Mouse (Mus musculus): ENCODE data around the gene Mgat3.
A peak's percentile ranks its signal among the peaks of the same experiment; 100 is the strongest.

The Mgat3 gene

DNA sequence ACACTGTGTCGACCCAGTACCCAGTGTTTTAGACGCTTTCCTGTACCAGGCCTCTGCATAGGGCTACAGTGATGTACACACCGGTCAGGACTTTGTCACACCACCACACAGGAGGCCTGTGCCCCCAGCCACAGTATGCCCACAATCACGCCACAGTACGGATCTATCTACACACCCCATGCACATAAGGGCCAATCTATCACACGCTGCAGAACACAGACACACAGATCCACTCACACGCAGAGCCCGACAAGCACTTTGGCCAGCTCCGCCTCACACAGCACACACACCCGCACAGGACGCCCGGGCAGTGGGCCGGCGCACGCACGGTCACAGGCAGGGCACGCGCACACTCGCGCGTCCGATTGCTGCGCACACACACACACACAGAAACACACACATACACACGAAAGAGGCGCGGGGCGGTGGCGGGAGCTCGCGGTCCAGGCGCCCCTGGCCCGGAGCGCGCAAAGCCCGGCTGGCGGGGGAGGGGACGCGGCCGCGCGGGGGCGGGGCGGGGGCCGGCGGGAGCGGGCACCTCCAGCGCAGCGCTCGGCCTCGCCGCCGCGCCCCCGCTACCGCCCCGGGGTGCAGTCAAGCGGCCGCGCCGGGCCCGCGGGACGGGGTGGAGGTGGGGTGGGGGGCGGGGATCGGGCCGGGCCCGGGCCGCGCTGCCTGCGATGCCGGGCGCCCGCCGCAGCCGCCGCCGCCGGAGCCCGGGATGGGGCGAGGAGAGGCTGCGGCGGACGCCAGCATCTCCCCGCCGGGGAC, at the start of gene Mgat3:
Mgat3 (plus strand) TSS at position 721 of the 771 bp plus-strand sequence.
- peak; percentile 44 to 66 for DNase-seq

DNA sequence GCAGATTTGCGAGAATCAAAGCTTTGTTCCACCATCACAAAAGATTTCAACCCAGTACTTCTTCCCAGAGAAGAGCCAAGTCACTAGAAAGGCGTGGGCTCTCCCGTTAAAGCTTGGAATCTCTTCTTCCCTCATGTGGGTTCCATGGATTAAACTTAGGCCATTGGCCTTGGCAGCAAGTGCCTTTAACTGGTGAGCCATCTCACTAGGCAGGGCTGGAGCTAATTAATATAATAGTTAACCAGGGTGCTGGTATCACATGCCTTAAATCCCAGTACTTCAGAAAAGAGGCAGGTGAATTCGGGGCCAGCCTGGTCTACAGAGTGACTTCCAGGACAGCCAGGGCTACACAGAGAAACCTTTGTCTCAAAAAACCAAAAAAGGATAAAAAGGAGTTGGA, 48.9 kb upstream of the Mgat3 start:
- DNase-seq, result no peak

DNA sequence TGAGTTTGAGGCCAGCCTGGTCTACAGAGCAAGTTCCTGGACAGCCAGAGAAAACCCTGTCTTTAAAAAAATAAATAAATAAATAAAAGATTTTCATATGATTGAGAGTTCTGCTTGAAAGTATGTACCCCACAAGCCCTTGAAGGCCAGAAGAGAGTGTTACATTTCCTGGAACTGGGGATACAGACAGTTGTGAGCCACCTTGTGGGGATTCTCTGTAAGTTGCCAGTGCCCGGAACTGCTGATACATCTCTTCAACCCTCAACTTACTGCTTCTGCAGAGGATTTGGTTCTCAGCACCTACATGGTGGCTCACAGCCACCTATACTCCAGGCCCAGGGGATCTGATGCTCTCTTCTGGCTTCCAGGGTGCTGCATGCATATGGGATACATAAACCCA, 46.3 kb upstream of the Mgat3 start:
- no peak for DNase-seq

DNA sequence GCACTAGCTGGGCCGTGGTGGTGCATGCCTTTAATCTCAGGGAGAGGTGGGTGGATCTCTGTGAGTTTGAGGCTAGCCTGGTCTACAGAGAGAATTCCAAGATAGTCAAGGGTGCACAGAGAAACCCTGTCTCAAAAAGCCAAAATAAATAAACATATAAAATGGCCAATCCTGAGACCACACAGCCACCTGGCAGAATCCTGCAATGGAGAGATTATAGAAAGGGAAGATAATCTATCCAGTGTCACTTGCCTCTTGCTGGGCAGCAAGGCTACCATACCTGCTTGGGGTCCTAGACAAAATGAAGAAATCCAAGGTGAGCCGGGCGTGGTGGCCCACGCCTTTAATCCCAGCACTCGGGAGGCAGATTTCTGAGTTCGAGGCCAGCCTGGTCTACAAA, 43.5 kb upstream of the Mgat3 start:
- DNase-seq, result no peak

DNA sequence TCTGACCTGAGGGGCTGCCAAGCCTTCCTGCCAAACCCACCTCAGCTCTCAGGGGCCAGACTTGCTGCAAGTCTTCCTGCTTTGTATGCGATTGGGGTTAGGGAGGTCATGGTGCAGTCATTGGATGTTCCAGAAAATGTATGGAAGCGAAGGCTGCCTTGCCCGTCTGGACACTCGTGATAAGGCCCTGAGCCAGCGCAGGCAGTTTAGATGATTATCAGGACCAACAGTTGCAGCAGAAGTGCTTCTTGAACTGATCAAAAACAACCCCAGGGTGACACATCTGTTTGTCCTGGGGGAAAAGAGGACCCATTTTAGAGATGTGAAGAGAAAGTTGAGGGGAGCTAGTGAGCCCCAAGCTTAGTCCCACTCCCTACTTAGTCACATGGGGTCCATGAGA, 42.8 kb upstream of the Mgat3 start:
- no peak for DNase-seq

DNA sequence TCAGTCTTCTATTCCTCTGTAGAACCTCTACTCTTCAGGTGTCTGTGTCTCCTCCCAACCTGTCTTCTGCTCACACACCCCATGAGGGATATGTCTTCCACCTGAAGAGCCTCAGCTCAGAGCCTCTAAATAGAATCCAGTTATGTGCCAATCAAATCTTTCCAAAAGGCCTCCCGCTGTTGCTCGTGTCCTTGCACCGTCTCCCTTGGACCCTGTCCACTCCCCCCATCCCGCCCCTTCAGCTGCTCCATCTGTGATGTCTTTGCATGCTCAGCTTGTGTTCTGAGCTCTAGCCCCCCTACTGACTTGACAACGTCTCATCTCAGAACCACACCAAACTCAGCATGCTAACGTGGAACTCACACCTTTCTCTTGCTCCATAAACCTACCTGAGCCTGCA, 42.1 kb upstream of the Mgat3 start:
- DNase-seq, result no peak

DNA sequence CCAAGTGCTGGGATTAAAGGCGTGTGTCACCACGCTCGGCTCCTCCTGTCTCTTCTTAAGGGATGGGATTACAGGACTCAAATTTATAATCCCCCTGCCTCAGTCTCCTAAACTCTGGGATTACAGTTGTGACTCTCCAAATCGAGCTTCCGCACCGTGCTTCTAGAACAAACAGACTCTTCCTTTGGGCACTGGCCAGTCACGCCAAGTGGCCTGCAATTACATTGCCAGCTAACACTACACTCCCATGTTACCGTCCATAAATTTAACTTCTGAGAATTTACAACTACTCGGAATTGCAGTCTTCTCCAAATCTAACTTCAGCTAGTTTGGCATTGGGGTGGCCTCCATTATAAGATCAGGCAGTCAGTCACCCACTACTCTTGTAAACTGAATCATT, 41.1 kb upstream of the Mgat3 start:
- no peak for DNase-seq

DNA sequence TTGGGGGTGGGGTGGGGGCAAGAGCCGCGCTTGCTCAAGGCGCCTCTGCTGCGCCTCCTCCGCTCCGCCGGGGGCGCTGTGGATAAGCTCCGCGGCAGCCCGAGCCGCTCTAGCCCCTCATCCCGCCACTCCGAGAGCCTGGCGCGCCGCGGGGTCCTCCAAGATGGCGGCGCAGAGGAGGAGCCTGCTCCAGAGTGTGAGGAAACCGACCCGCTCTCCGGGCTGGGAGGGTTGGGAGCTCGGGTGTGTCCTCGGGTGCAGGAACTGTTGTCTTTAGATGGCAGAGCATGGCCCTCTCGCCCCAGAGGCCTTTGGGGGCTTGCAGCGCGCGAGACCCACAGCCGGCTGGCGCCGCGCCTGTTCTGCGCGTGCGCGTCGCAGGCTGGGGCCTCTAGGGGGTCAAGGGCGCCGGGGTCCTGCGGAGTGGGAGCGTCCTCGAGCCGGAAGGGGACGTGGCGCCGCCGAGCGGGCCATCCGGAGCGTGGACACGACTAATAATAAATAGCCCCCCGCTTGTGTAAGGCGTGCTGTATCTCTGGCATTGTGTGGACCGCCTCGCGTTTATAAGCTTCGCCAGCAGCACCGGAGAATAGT, 40.4 kb upstream of the Mgat3 start, which contains the start of gene Tab1:
Tab1 (plus strand) TSS at position 135 of the 594 bp plus-strand sequence.
- DNase-seq, result peak; percentile 94 to 96

DNA sequence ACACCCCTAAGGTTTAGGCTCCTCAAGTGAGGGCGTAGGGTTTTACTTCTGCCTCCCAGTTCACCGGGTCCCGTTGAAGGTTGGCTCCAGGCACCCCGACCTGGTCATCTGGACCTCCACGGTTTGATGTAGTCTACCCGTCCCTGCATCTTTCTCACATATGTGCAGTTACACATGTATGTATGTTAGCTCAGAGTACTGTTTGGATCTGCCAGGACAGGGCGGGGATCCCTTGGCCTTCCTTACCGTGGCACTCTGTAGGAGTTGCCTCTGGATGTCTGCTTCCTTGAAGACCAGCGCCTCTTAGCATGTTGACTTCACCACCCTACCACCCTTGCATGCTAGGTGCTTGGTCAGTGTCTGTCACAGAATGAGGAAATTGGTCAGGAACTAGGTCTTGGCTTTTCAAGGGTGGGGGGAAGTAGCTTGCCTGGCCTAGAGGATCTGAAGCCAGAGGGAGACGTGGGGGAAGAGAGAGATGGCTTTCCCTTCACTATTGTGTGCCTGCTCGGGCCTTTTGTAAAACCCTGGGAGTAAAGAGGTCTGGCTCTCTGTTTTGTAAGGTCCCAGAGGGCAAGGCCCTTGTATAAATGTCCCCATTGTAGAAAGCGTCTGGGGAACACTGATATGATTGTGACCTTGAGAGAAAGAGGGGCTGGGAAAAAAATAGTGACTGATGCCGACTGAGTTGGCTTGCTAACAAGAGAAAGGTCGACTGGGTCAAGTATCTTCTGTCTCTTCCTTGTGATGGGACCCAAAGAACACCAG, 39.7 kb upstream of the Mgat3 start:
- peak in 1 of 2 experiments; percentile 47 for DNase-seq

DNA sequence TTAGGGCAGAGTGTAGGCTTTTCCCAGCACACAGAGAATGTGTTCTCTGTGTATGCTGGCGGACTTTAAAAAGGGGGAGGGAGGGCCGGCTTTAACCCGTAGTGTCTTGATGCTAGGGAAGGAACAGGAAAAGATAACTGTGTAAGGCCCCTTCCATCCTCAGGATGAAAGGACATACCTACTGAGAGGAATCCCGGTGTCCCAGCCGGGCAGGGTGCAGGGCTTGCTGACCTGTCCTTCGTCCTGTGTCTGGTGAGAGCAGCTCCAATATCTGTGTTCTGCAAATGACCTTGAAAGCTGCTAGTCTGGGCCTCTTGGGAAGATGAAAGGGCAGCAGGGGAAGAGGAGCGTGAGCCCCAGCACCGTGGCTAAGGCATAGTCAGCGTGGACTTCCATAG, 39.1 kb upstream of the Mgat3 start:
- DNase-seq, result no peak

DNA sequence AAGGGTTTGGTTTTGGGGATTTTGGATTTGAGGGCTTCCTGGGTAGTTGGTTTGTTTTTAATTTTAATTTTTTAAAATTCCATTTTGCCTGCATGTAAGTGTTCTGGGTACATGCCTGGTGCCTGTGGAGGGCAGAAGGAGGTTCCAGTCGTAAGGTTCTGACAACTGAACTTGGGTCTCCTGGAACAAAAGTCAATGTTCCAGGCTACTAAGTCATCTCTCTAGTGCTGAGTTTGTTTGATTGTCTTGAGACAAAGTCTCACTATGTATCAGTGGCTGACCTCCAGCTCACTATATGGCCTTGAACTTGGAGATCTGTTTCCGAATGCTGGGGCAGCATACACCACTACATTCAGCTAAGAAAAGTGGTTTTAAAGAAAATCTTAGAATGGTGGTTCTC, 38.0 kb upstream of the Mgat3 start:
- no peak for DNase-seq

DNA sequence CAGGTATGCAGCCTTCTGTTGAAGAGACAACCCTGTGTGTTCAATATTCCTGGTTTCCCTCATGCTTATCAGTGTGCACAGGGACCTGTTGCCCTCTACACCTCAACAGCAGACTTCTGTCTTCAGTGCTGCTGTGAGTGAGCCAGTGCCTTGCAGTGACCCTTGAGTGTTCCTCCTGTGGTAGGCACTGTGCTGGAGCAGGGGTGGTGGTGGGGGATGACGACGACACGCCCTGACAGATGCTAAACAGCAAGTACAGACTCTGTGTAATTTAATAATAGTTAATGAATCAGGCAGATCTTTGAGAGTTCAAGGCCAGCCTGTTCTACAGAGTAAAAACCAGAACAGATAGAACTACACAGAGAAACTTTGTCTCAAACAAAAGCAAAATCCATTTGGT, 36.9 kb upstream of the Mgat3 start:
- no peak for DNase-seq

DNA sequence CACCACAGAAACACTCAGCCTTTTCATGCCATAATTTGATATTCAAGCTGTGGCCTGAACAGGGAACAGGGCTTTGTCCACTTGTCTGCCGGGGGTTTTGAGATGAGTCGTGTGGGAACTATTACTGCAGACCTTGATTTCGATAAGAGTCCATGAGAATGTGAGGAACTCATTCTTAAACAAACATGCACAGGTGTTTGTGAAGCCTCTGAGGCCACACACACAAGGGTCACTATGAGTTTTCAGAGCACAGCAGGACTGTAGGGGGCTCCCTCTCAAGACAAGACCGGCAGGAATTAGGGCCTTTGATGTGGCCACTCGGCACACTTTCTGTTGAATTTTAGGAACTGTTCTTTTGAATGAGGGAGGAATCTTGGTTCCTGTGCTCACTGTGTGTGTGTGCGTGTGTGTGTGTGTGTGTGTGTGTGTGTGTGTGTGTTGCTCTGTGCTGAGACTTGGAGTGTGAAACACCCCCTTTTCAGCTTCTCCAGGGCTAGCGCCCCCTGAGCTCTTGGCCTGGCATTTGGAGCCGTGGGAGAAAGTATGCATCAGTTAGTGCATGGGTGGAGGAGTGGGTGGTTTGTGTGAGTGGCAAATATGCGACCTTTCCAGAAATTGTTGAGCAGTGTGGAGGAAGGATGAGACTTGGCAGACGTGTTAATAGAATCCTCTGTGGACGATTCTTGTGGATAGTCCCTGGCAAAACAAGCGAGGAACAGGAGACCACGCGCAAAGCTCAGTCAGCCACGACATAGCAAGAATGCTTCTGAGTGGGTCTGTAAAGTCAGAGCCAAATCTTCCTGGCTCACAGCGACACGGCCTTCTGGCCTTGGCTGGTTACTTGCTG, 35.4 kb upstream of the Mgat3 start:
- DNase-seq, result peak in 1 of 2 experiments; percentile 23

DNA sequence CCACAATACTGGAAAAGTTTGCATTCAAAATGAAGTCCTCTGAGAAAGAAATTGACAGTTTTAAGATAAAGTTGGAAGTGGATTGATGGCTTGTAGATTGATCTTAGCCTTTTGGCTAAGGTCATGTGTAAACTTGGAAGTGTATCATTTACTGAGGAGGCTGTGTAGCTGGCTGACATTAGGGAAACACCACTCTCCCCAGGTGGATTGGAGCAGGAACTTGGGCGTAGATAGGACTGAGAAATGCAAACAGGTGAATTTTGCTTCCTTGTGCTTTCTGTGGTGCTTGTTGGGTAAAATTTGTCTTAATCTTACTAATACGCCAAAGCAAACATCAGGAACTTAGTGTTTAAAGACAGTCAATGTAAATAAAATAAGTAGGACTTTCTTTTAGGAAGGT, 33.2 kb upstream of the Mgat3 start:
- no peak for DNase-seq

DNA sequence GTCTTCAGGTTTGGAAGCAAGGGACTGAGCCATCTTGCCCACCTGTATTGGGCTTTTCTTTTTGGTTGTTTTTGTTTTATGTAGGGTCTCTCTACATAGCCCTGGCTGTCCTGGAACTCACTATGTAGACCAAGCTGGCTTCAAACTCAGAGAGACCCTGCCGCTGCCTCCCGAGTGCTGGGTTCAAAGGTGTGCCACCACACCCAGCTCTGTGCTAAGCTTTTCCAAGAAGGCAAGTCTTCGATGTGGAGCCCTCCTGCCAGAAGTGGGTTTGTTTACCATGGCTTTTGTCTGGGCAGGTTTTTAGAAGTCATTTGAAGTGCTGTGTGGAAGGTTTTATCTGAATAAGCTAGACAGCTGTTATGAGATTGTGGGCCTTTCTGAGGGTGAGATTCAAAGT, 32.6 kb upstream of the Mgat3 start:
- no peak for DNase-seq

DNA sequence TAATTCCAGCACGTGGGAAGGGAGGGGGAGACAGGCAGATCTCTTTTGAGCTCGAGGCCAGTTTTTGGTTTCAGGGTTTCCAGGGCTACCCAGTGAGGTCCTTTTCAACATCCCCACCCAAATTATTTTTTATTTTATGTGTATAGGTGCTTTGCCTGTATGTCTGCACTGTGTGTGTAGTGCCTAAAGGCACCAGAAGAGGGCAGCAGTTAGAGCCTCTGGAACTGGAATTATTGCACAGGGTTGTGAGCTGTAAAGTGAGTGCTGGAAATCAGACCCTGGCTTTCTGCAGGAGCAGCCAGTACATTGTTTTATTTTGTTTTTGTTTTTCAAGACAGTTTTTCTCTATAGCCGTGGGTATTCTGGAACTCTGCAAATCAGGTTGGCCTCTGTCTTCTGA, 31.4 kb upstream of the Mgat3 start:
- no peak for DNase-seq

DNA sequence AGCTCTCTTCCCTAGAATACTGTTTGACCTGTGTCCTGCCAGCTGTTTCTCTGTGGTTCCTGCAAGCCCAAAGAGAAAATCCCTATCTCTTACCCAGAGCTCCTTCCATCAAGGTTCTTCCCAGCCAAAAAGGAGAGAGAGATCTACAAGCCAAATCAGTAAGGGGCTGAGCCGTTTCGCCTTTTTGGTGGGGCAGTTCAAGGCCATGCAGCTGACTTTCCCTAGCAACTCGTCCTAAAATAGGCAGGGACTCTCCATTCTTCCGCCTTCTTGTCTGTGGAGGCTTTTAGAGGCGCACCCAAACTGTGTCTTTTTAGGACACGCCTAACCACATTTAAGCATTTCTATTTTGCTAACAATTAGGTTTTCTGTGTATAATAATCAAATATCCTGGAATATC, 29.8 kb upstream of the Mgat3 start:
- no peak for DNase-seq

DNA sequence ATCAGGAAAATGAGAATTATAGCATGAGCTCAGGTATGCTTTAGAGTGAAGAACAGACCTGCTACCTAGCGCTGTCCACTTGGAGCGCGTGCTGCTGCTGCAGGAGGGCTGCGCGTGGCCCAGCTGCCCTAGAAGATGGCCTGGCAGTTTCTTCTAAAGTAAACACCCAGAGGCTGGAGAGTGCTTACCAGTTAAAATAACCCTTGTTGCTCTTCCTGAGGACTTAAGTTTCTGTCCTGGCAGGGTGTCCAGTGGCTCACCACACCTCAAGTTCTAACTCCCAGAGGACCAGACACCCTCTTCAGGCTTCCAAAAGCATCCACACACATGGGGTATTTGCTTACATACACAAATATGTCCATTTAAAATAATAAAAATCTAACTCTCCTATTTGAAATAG, 28.1 kb upstream of the Mgat3 start:
- no peak for DNase-seq

DNA sequence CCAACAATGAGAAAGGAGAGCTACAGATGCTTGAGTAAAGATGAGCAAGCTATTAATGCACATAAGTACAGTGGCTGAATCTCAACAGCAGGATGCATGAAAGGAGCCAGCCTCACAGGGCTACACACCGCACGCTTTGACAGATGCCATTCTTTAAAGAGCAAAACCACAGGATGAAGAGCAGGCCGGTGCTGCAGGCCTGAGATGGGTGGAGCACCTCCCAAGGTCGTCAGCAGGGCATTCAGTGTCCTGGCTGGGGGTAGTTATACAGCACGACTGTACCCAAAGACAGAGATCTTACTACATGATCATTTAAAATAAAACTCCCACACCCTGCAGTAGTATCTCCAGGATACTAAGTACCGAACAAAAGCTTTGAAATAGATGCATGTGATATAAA, 27.4 kb upstream of the Mgat3 start:
- no peak for DNase-seq

DNA sequence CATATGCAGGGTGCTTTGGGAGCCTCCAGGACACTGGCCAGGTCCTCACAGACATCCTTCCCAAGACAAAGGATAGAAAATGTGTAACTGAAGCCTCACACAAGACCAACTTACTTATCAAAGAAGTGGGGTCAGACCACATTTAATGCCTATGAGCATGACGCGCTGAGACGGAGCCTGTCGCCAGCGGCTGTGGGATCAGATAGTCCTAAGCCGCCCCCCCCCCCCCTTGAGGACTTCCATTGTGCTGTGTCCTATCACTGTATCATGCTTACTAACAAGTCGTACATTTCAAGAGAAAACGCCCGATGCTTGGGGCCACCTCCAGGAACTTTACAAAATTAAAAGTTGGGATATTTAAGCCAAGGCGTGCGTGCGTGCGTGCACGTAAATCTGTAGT, 26.4 kb upstream of the Mgat3 start:
- no peak for DNase-seq

DNA sequence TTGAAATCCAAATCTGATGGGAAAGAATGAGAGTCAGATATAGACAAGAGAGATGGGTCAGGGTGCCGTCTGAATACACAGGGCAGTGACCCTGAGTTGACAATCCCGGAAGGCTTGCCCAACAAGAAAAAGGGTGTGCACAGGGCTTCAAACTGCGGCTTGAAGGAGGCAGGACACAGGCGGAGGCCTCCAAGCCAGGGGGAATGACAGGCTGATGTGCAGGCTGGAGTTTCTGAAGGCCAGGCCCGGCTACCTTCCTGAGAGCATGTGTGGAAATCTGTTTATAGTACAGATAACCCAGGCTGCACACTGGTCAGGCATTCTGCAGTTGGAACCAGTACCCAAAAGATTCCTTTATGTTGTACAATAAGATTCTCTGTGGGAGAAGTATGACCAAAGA, 26.0 kb upstream of the Mgat3 start:
- no peak for DNase-seq

DNA sequence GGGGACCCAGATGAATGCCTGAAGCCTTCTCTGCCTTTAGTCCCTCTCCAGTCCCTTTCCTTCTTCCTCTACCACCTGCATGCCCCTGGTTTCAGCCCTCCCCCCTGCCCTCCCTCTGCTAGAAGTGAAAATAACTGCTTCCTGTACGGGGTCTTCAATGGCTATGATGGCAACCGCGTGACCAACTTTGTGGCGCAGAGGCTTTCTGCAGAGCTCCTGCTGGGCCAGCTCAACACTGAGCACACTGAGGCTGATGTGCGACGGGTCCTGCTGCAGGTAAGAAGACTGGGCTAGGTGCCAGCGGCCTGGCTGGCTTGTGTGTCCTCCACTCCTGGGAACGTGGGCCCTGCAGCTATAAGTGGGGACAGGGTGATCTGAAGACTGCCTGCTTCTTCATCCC, 25.0 kb upstream of the Mgat3 start:
- DNase-seq, result no peak

DNA sequence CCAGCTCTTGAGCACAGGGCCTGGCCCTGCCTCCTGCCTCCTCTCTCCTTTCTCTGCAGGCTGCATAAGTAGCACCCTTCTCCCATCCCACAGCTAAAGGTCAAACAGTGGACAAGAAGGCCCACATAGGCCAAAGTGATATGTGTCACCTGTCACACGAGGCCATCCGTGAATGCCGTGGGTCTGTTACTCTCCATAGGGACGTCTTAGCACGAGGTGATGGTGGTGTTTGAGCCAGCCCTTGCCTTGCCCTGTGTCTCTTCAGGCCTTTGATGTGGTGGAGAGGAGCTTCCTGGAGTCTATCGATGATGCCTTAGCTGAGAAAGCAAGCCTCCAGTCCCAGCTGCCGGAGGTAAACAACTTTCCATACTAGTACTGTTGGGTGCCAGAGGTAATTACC, 24.0 kb upstream of the Mgat3 start:
- DNase-seq, result no peak
